Mouse (Mus musculus) CH12.LX (cell line): Measurements from ENCODE around the gene Usb1. TPM values are rescaled to one million over a fixed set of nuclear protein-coding genes. Genes with fewer than 3 reads are reported as not detected.
A peak's percentile ranks its signal among the peaks of the same experiment; 100 is the strongest.

ENCODE experiments used
- DNase-seq: peaks from one replicate; pipeline ENCODE4 v3.0.0-alpha.2; 2013; ENCODE audit errors: extremely low read depth
- H3K27ac ChIP-seq: 2 replicates; pipeline ENCODE4 v1.5.1; 2012; ENCODE audit warnings: low read depth, mild to moderate bottlenecking, control low read depth, moderate library complexity; ENCODE audit not compliant: insufficient read depth
- H3K27me3 ChIP-seq: replicated peaks from 2 replicates; pipeline ENCODE3; 2012; ENCODE audit warnings: inconsistent platforms
- H3K36me3 ChIP-seq, 2 experiments: replicated peaks in 1 of 2; 2 replicates each; pipeline versions ENCODE3 to v1.6.1; 2012; ENCODE audit warnings: inconsistent platforms in 1 of 2, low read length in 1 of 2, mild to moderate bottlenecking in 1 of 2, mixed read lengths in 1 of 2, moderate library complexity in 1 of 2; ENCODE audit not compliant: control insufficient read depth in 1 of 2, insufficient read depth in 1 of 2
- H3K4me1 ChIP-seq, 2 experiments: 2 replicates each; pipeline ENCODE4 v1.6.1; 2012; ENCODE audit warnings: inconsistent platforms in 1 of 2, moderate library complexity in 1 of 2; ENCODE audit not compliant: insufficient read depth in 2 of 2, control insufficient read depth in 1 of 2
- H3K4me2 ChIP-seq: 2 replicates; pipeline ENCODE4 v1.6.1; 2012; ENCODE audit warnings: low read depth, mild to moderate bottlenecking, control low read depth; ENCODE audit not compliant: poor library complexity, insufficient read depth, severe bottlenecking
- H3K4me3 ChIP-seq, 3 experiments: fragments of 150-350 bp in 1 of 3; sonication (generic) in 1 of 3; replicated peaks in 1 of 3; 2 replicates each; pipeline versions ENCODE3 to v1.5.1; 2011 to 2012; ENCODE audit warnings: low read depth in 2 of 3, low read length in 2 of 3, mild to moderate bottlenecking in 2 of 3, moderate library complexity in 2 of 3, control low read depth in 1 of 3, improper control_type of control experiment in 1 of 3, inconsistent platforms in 1 of 3, mixed read lengths in 1 of 3; ENCODE audit not compliant: poor library complexity in 1 of 3
- H3K79me2 ChIP-seq: replicated peaks from 2 replicates; pipeline ENCODE4 v1.6.1; 2012; ENCODE audit warnings: mild to moderate bottlenecking, moderate library complexity; ENCODE audit not compliant: control insufficient read depth, poor library complexity, insufficient read depth, severe bottlenecking; ENCODE audit errors: extremely low read depth
- H3K9ac ChIP-seq: 2 replicates; pipeline ENCODE4 v1.6.1; 2012; ENCODE audit warnings: low read depth, mild to moderate bottlenecking, control low read depth, moderate library complexity; ENCODE audit not compliant: insufficient read depth
- H3K9me3 ChIP-seq: replicated peaks from 2 replicates; pipeline ENCODE3; 2012; ENCODE audit warnings: low read length, inconsistent platforms, mixed read lengths
- CHD1 ChIP-seq: IDR thresholded peaks from 2 replicates; pipeline ENCODE4 v1.6.1; 2012; ENCODE audit warnings: low read depth, low read length, improper control_type of control experiment, inconsistent platforms
- CTCF ChIP-seq, 2 experiments: IDR thresholded peaks in 1 of 2; conservative IDR thresholded peaks in 1 of 2; 2 replicates each; pipeline ENCODE4 v1.5.1; 2011 to 2012; ENCODE audit warnings: low read depth in 2 of 2, low read length in 2 of 2, improper control_type of control experiment in 1 of 2, inconsistent platforms in 1 of 2, mild to moderate bottlenecking in 1 of 2, moderate library complexity in 1 of 2
- ELF1 ChIP-seq: IDR thresholded peaks from 2 replicates; pipeline ENCODE4 v1.6.1; 2014; ENCODE audit warnings: low read depth, mild to moderate bottlenecking, inconsistent platforms, low read length, improper control_type of control experiment
- EP300 ChIP-seq: IDR thresholded peaks from 2 replicates; pipeline ENCODE4 v1.6.1; 2011; ENCODE audit warnings: low read length, improper control_type of control experiment
- HCFC1 ChIP-seq: IDR thresholded peaks from 2 replicates; pipeline ENCODE4 v1.6.1; 2012; ENCODE audit warnings: low read depth, mild to moderate bottlenecking, inconsistent platforms, low read length, improper control_type of control experiment
- IRF4 ChIP-seq: IDR thresholded peaks from 2 replicates; pipeline ENCODE4 v1.6.1; 2014; ENCODE audit warnings: low read depth, mild to moderate bottlenecking, inconsistent platforms, low read length, improper control_type of control experiment
- JUN ChIP-seq: IDR thresholded peaks from 2 replicates; pipeline ENCODE4 v1.6.1; 2011; ENCODE audit warnings: low read depth, mild to moderate bottlenecking, low read length, improper control_type of control experiment, moderate library complexity; ENCODE audit not compliant: insufficient read depth
- MAX ChIP-seq: IDR thresholded peaks from 2 replicates; pipeline ENCODE4 v1.6.1; 2011; ENCODE audit warnings: low read length, improper control_type of control experiment
- MAZ ChIP-seq: IDR thresholded peaks from 2 replicates; pipeline ENCODE4 v1.6.1; 2012; ENCODE audit warnings: low read depth, mild to moderate bottlenecking, inconsistent platforms, low read length, improper control_type of control experiment, moderate library complexity
- MEF2A ChIP-seq: IDR thresholded peaks from 2 replicates; pipeline ENCODE4 v1.6.1; 2014; ENCODE audit warnings: low read depth, mild to moderate bottlenecking, inconsistent platforms, low read length, improper control_type of control experiment, borderline replicate concordance
- MXI1 ChIP-seq: IDR thresholded peaks from 2 replicates; pipeline ENCODE4 v1.6.1; 2011; ENCODE audit warnings: mild to moderate bottlenecking, low read depth, low read length, improper control_type of control experiment
- NELFE ChIP-seq: IDR thresholded peaks from 2 replicates; pipeline ENCODE4 v1.6.1; 2011; ENCODE audit warnings: low read depth, low read length, improper control_type of control experiment
- NRF1 ChIP-seq: IDR thresholded peaks from 2 replicates; pipeline ENCODE4 v1.6.1; 2014; ENCODE audit warnings: low read depth, mild to moderate bottlenecking, inconsistent platforms, low read length, improper control_type of control experiment, moderate library complexity
- POLR2A ChIP-seq: IDR thresholded peaks from 2 replicates; pipeline ENCODE4 v1.6.1; 2011; ENCODE audit warnings: low read depth, mild to moderate bottlenecking, improper control_type of control experiment, low read length
- RAD21 ChIP-seq: IDR thresholded peaks from 2 replicates; pipeline ENCODE4 v1.6.1; 2011; ENCODE audit warnings: low read depth, mild to moderate bottlenecking, low read length, improper control_type of control experiment, moderate library complexity
- SIN3A ChIP-seq: IDR thresholded peaks from 2 replicates; pipeline ENCODE4 v1.6.1; 2012; ENCODE audit warnings: low read length, improper control_type of control experiment, inconsistent platforms
- SMC3 ChIP-seq: IDR thresholded peaks from 2 replicates; pipeline ENCODE4 v1.6.1; 2011; ENCODE audit warnings: low read depth, low read length, improper control_type of control experiment
- TCF12 ChIP-seq: IDR thresholded peaks from 2 replicates; pipeline ENCODE4 v1.6.1; 2014; ENCODE audit warnings: low read depth, mild to moderate bottlenecking, inconsistent platforms, low read length, improper control_type of control experiment
- UBTF ChIP-seq: IDR thresholded peaks from 2 replicates; pipeline ENCODE4 v1.6.1; 2012; ENCODE audit warnings: low read depth, mild to moderate bottlenecking, inconsistent platforms, low read length, improper control_type of control experiment, moderate library complexity
- ZC3H11A ChIP-seq: IDR thresholded peaks from 2 replicates; pipeline ENCODE4 v1.6.1; 2012; ENCODE audit warnings: low read depth, mild to moderate bottlenecking, inconsistent platforms, low read length, improper control_type of control experiment
- dilution Hi-C: fragments of 300-500 bp; cut with MboI; formaldehyde crosslinking; loops from 2 replicates; pipeline ENCODE4 v1.14.3; 2020; ENCODE audit warnings: low sequenced_read_pairs; ENCODE audit not compliant: extremely low pct_unique_long_range_greater_than_20kb, extremely low pct_ligation_motif_present
- in situ Hi-C: fragments of 300-500 bp; cut with MboI; formaldehyde crosslinking; loops from 3 replicates; pipeline ENCODE4 v1.14.3; 2019; ENCODE audit warnings: low sequenced_read_pairs, low pct_ligation_motif_present, low pct_unique_long_range_greater_than_20kb, mixed read lengths
- polyA plus RNA-seq: library from polyadenylated mRNA; unstranded; fragments of >175 nt; gene quantifications from 2 replicates; pipeline ENCODE4 v1.2.1, GENCODE M21; 2012; ENCODE audit warnings: low read depth; ENCODE audit not compliant: insufficient read length
- total RNA-seq, 2 experiments: library from RNA; depleted of rRNA; stranded (reverse); fragments of 300-350 nt in 1 of 2; fragments of >200 nt in 1 of 2; gene quantifications; 2 replicates each; pipeline ENCODE4 v1.2.3; 2012 to 2014

Gene Usb1
- total RNA-seq (2012; rRNA removed) = 15.2 and 17.8 TPM in 2 replicates
- 17.7 and 25.0 TPM in 2 replicates for total RNA-seq (2014; rRNA removed)
- 15.7 and 16.4 TPM in 2 replicates for polyA plus RNA-seq

DNA sequence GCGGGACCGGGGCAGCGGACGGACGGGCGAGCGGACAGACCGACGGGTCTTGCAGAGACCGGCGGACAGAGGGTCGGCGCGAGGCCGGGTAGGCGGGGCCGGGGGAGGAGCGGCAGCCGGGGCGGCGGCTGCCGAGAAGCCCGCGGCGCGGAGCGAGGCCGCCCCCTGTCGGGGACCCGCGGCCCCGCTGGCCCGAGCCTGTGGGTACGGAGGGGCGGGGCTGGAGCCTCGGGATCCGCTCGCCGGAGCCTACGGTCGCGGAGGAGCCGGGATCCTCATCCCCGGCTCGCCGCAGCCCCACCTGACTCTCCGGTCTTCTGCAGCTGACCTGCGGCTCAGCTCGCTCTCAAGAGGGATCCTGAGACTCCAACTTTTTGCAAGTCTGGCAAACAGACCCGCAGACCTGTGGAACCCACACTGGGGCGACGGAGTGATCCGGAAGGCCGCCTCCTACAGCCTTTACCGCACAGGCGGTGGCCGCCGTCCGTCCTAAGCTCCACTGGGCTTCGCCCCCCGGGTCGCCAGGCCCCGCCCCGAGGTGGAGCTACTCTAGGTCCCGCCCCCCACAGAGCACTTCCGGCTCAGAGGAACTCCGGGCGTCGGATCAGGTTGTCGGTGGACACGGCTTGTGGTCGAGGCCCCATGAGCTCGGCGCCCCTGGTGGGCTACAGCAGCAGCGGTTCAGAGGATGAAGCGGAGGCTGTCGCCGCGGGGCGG is at the start of gene Usb1, which contains the start of gene Zfp319:
Gene Usb1, plus strand, starts transcription at position 565 of the 717 bp plus-strand sequence.
Gene Zfp319, minus strand, starts transcription at position 231 of the 717 bp plus-strand sequence.
- Histone ChIP-seq H3K4me1 (peaks cover 6 to 22% of the 10 kb centered on the region in 2 experiments), H3K27me3 (no peaks in the 10 kb centered on the region), H3K4me3 (peak within 1 kb of the TSS; percentile 80 to 90 (median 83)), H3K79me2 (peaks cover 2% of the 10 kb centered on the region; the same call in 1 of the 2 replicates), H3K9me3 (no peaks in the 10 kb centered on the region), H3K27ac (peak within 1 kb of the TSS; percentile 64), H3K36me3 (peaks cover 27 to 52% of the 10 kb centered on the region in 2 experiments), H3K4me2 (peak within 1 kb of the TSS; percentile 88), H3K9ac (peak within 1 kb of the TSS; percentile 81)
- peak; percentile 93 for DNase-seq
- TF ChIP-seq SMC3 = peak; percentile 38; the same call in 1 of the 2 replicates
- peak; percentile 95 for TF ChIP-seq POLR2A
- 0 out of 2 replicates have a peak, but pooled peaks have one; percentile 16 for TF ChIP-seq NRF1
- TF ChIP-seq IRF4 = no peak; the same call in 1 of the 2 replicates
- TF ChIP-seq NELFE = peak; percentile 87
- TF ChIP-seq TCF12 = peak; percentile 53
- TF ChIP-seq CTCF (conservative IDR thresholded peaks at IDR 0.05 in 1 of 2, IDR thresholded peaks at IDR 0.05 in 1 of 2; ENCODE audit: low read depth in 2 of 2, low read length in 2 of 2) = peak in 1 of 2 experiments; percentile 73; a peak in 2 of 4 replicates
- peak; percentile 25; the same call in 1 of the 2 replicates for TF ChIP-seq MXI1
- peak; percentile 13; the same call in 1 of the 2 replicates for TF ChIP-seq MAX
- TF ChIP-seq UBTF = peak; percentile 64
- TF ChIP-seq MAZ = no peak; the same call in none of the 2 replicates
- no peak for TF ChIP-seq SIN3A
- peak; percentile 37; the same call in 1 of the 2 replicates for TF ChIP-seq MEF2A
- TF ChIP-seq ZC3H11A = no peak
- no peak for TF ChIP-seq JUN
- peak; percentile 71 for TF ChIP-seq HCFC1
- TF ChIP-seq RAD21 = peak; percentile 64
- TF ChIP-seq ELF1 = peak; percentile 90
- TF ChIP-seq CHD1 = no peak
- TF ChIP-seq EP300 = peak; percentile 10; the same call in 1 of the 2 replicates
- dilution Hi-C loops = no loop called here
- in situ Hi-C loops = loop anchor here (5.0 kb wide), 2 partner anchors 75 to 95 kb away; no protein-coding TSS in a partner anchor
